ENCODE assay signal across 9 mouse cellular contexts in genomic region chr4:140763158-140763557, GRCm38 (mm10). TPM values are rescaled to one million over a fixed set of nuclear protein-coding genes. Genes with fewer than 3 reads are reported as not detected.
DNase-seq lines count a peak whose midpoint lies in the region; ATAC-seq and TF ChIP-seq lines count a peak whose summit lies in the region.
"Had no signal": no experiment of that assay in that cellular context is flagged by ENCODE, and none has a peak within 500 bp of the region (broad histone marks: within the 10 kb centered on the region; RNA-seq: fewer than 3 reads in every experiment).

No protein-coding gene starts in this region.

- H3K4me2 ChIP-seq in forebrain, postnatal 0 days (ENCODE audit: low read depth), result no peak overlapping the region
- no peak overlapping the region for H3K4me2 ChIP-seq in forebrain, embryonic 15.5 days (replicated peaks)

- TF ChIP-seq CTCF in forebrain, postnatal 0 days (IDR thresholded peaks at IDR 0.05; ENCODE audit: low read depth), result peak; percentile 53

- H3K4me3 ChIP-seq in forebrain, postnatal 0 days (ENCODE audit: low read depth, low read length), result no peak overlapping the region
- no peak overlapping the region for H3K4me3 ChIP-seq in forebrain, embryonic 15.5 days
- H3K4me3 ChIP-seq in embryonic facial prominence, embryonic 10.5 days, result no peak overlapping the region

- no peaks in the 10 kb centered on the region for H3K36me3 ChIP-seq in forebrain, postnatal 0 days (ENCODE audit: insufficient read depth)
- H3K36me3 ChIP-seq in forebrain, embryonic 15.5 days, result no peaks in the 10 kb centered on the region
- H3K36me3 ChIP-seq in embryonic facial prominence, embryonic 10.5 days (replicated peaks), result no peaks in the 10 kb centered on the region

- no peak overlapping the region for H3K9ac ChIP-seq in forebrain, postnatal 0 days
- no peak overlapping the region for H3K9ac ChIP-seq in forebrain, embryonic 15.5 days (replicated peaks)

- H3K27me3 ChIP-seq in forebrain, postnatal 0 days (ENCODE audit: insufficient read depth, low read length), result no peaks in the 10 kb centered on the region
- no peaks in the 10 kb centered on the region for H3K27me3 ChIP-seq in forebrain, embryonic 15.5 days
- H3K27me3 ChIP-seq in embryonic facial prominence, embryonic 10.5 days (replicated peaks; ENCODE audit: low read depth, poor library complexity, severe bottlenecking), result 0 out of 2 replicates have a peak, but pooled peaks cover 8% of the 10 kb centered on the region

- H3K4me1 ChIP-seq in forebrain, postnatal 0 days (ENCODE audit: insufficient read depth), result no peaks in the 10 kb centered on the region
- H3K4me1 ChIP-seq in forebrain, embryonic 15.5 days, result no peaks in the 10 kb centered on the region
- peaks cover 7% of the 10 kb centered on the region for H3K4me1 ChIP-seq in embryonic facial prominence, embryonic 10.5 days

- WGBS in forebrain, postnatal 0 days, result 25% methylated on average over 9 of the region's 9 CpGs
- 20% methylated on average over 9 of the region's 9 CpGs for WGBS in forebrain, embryonic 15.5 days
- 11% methylated on average over 9 of the region's 9 CpGs for WGBS in embryonic facial prominence, embryonic 10.5 days

- ATAC-seq in forebrain, postnatal 0 days, result no peak
- ATAC-seq in forebrain, embryonic 15.5 days (replicated peaks), result no peak
- ATAC-seq in monocyte, adult 5-6 weeks (replicated peaks; ENCODE audit: insufficient number of reproducible peaks, low FRiP score, low TSS enrichment, poor library complexity, severe bottlenecking), result peak; percentile 73; the same call in 1 of the 2 replicates

- H3K27ac ChIP-seq in forebrain, postnatal 0 days (ENCODE audit: low read depth, low read length), result no peak overlapping the region
- H3K27ac ChIP-seq in forebrain, embryonic 15.5 days (replicated peaks), result no peak overlapping the region
- no peak overlapping the region for H3K27ac ChIP-seq in embryonic facial prominence, embryonic 10.5 days (replicated peaks)

- no peak for DNase-seq in forebrain, postnatal 0 days
- peak; percentile 52 for DNase-seq in 3134 (ENCODE audit: extremely low read depth, insufficient read length, low spot score)
- DNase-seq in ZHBTc4 (ENCODE audit: low read depth, low spot score), result peak; percentile 90
- DNase-seq in embryonic facial prominence, embryonic 10.5 days (ENCODE audit: low spot score), result peak; percentile 79
- peak; percentile 77 for DNase-seq in kidney, postnatal 10 days
- DNase-seq in urinary bladder, postnatal 10 days (ENCODE audit: low spot score), result peak; percentile 33

- H3K9me3 ChIP-seq in forebrain, postnatal 0 days (ENCODE audit: low read length), result no peaks in the 10 kb centered on the region
- H3K9me3 ChIP-seq in forebrain, embryonic 15.5 days, result no peaks in the 10 kb centered on the region
- no peaks in the 10 kb centered on the region for H3K9me3 ChIP-seq in embryonic facial prominence, embryonic 10.5 days

RNA-seq across cellular contexts. Expression of gene Padi4, which starts 10.9 kb away (rescaled TPM):
- total RNA-seq in forebrain, postnatal 0 days (2014; rRNA removed), result not detected in 2 replicates
- 0.06 TPM in 2 replicates for polyA plus RNA-seq in forebrain, postnatal 0 days (2015; fragmentation: Nextera tagmentation; extraction: Ambion mirVana)
- polyA plus RNA-seq in forebrain, embryonic 15.5 days (2015; fragmentation: Nextera tagmentation; extraction: Ambion mirVana), result 0.06 TPM in 1 of 2 replicates, not detected in the other
- 0.30 and 0.49 TPM in 2 replicates for polyA plus RNA-seq in embryonic facial prominence, embryonic 10.5 days (2016; fragmentation: Nextera tagmentation; extraction: Ambion mirVana)
- 5.7 to 16.3 TPM (median 13.0 TPM) in 3 replicates for total RNA-seq in monocyte, adult 5-6 weeks (2017)

RNA-seq across cellular contexts. Expression of gene Padi6, which starts 20.7 kb away (rescaled TPM):
- total RNA-seq in forebrain, postnatal 0 days (2014; rRNA removed), result 0.08 TPM in 1 of 2 replicates, not detected in the other
- 0.11 and 0.18 TPM in 2 replicates for polyA plus RNA-seq in forebrain, postnatal 0 days (2015; fragmentation: Nextera tagmentation; extraction: Ambion mirVana)
- 0.06 and 0.10 TPM in 2 replicates for polyA plus RNA-seq in forebrain, embryonic 15.5 days (2015; fragmentation: Nextera tagmentation; extraction: Ambion mirVana)
- not detected in 2 replicates for polyA plus RNA-seq in embryonic facial prominence, embryonic 10.5 days (2016; fragmentation: Nextera tagmentation; extraction: Ambion mirVana)
- total RNA-seq in monocyte, adult 5-6 weeks (2017), result not detected in 3 replicates
- polyA plus RNA-seq: lung, embryonic 16.5 days had no signal

RNA-seq across cellular contexts. Expression of gene Padi3, which starts 47.3 kb away (rescaled TPM):
- total RNA-seq in forebrain, postnatal 0 days (2014; rRNA removed), result not detected in 2 replicates
- 0.06 TPM in 1 of 2 replicates, not detected in the other for polyA plus RNA-seq in forebrain, postnatal 0 days (2015; fragmentation: Nextera tagmentation; extraction: Ambion mirVana)
- not detected in 2 replicates for polyA plus RNA-seq in forebrain, embryonic 15.5 days (2015; fragmentation: Nextera tagmentation; extraction: Ambion mirVana)
- polyA plus RNA-seq in embryonic facial prominence, embryonic 10.5 days (2016; fragmentation: Nextera tagmentation; extraction: Ambion mirVana), result 0.28 and 0.60 TPM in 2 replicates
- total RNA-seq in monocyte, adult 5-6 weeks (2017), result not detected in 3 replicates
